Mouse (Mus musculus) cerebellum, adult 2 months (tissue): ENCODE results near the gene Gm28729. TPM values are rescaled to one million over a fixed set of nuclear protein-coding genes. Genes with fewer than 3 reads are reported as not detected.
A peak's percentile ranks its signal among the peaks of the same experiment; 100 is the strongest.
"Not testable (repeated sequence)": the region's sequence is repeated elsewhere in the genome, so short reads cannot be mapped to it uniquely, and the experiment has no call there.

Experiments
- DNase-seq, 2 experiments: peaks; one replicate each; pipeline ENCODE4 v3.0.0; 2021
- H3K27ac ChIP-seq: fragments of 200-500 bp; 2 replicates; pipeline ENCODE4 v1.5.1; 2012; ENCODE audit warnings: low read length, control low read depth, inconsistent platforms; ENCODE audit not compliant: insufficient read depth
- H3K27me3 ChIP-seq: fragments of 200-500 bp; 2 replicates; pipeline ENCODE4 v1.6.1; 2012; ENCODE audit warnings: inconsistent platforms, mild to moderate bottlenecking, low read length, moderate library complexity; ENCODE audit not compliant: control insufficient read depth, insufficient read depth
- H3K4me1 ChIP-seq: fragments of 200-500 bp; 2 replicates; pipeline ENCODE4 v1.6.1; 2011; ENCODE audit warnings: low read length; ENCODE audit not compliant: control insufficient read depth, insufficient read depth
- H3K4me3 ChIP-seq: fragments of 200-500 bp; replicated peaks from 2 replicates; pipeline ENCODE3; 2011; ENCODE audit warnings: mild to moderate bottlenecking, low read depth, low read length, control low read depth; ENCODE audit not compliant: insufficient read depth
- CTCF ChIP-seq: fragments of 200-500 bp; IDR thresholded peaks from 2 replicates; pipeline ENCODE4 v1.5.1; 2011; ENCODE audit warnings: low read depth, mild to moderate bottlenecking, control low read depth, low read length, moderate library complexity, borderline replicate concordance; ENCODE audit not compliant: insufficient read depth
- POLR2A ChIP-seq: fragments of 200-500 bp; IDR thresholded peaks from 2 replicates; pipeline ENCODE4 v1.6.1; 2011; ENCODE audit warnings: low read length, control low read depth, borderline replicate concordance; ENCODE audit not compliant: insufficient read depth
- WGBS: fragments of 180-500 bp; shearing (Covaris S2); methylation state at CpG from one replicate; pipeline ENCODE4 v1.1.7; 2018; 5-methylcytosine and 5-hydroxymethylcytosine counted together
- polyA plus RNA-seq: library from polyadenylated mRNA; depleted of rRNA; stranded (reverse); fragments of >200 nt; gene quantifications from 2 replicates; pipeline ENCODE4 v1.2.3, GENCODE M21; 2012

Gene Gm28729
- polyA plus RNA-seq, 1 experiment, result 0.21 TPM

- TF ChIP-seq POLR2A (peak; percentile 43; the same call in 1 of the 2 replicates), CTCF (peak; percentile 54; the same call in 1 of the 2 replicates)
- Histone ChIP-seq H3K4me3 (peak overlapping the region; percentile 59), H3K27ac (no peak overlapping the region), H3K27me3 (no peaks in the 10 kb centered on the region), H3K4me1 (peaks cover 5% of the 10 kb centered on the region; the same call in 1 of the 2 replicates)
- peak; percentile 71 to 76 for DNase-seq
- WGBS, result 12% methylated on average over 27 of the region's 27 CpGs
These were observed 18.9 kb upstream of the Gm28729 start for GRCm38 (mm10) chr9:96543643-96544640.

DNA sequence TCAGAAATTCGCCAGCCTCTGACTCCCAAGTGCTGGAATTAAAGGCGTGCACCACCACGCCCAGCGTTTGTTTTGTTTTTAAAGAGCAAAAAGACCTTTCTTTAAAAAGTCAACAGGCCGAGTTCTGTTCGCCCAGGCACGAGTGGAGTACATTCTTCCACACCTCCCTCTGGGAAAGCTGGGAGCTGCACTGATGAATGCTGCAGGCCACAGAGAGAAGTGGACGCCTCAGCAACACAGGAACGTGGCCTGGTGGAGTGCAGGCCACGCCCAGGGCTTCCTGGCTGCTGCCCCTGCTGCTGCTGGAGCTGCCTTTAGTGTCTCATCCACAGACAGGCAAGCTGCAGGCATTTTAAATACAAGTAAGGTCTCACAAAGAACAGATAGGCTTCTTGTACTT lies 13.9 kb upstream of the Gm28729 start:
- DNase-seq, result no peak
- 75% methylated on average over 10 of the region's 10 CpGs for WGBS
- H3K27ac ChIP-seq, result no peak overlapping the region

GRCm38 (mm10) chr9:96537615-96537919 lies 12.5 kb upstream of the Gm28729 start:
- Histone ChIP-seq H3K4me1 (no peaks in the 10 kb centered on the region), H3K27ac (peak overlapping the region; percentile 0; the same call in 1 of the 2 replicates), H3K4me3 (peak overlapping the region; percentile 4), H3K27me3 (no peaks in the 10 kb centered on the region)
- TF ChIP-seq CTCF, result no peak
- no peak for TF ChIP-seq POLR2A
- DNase-seq, result no peak
- 65% methylated on average over 6 of the region's 6 CpGs for WGBS

More for the DNA sequence above, 13.9 kb upstream of the Gm28729 start:
- TF ChIP-seq CTCF, result no peak
- no peak for TF ChIP-seq POLR2A
- H3K27me3 ChIP-seq, result no peaks in the 10 kb centered on the region
- no peak overlapping the region for H3K4me3 ChIP-seq
- H3K4me1 ChIP-seq, result peaks cover 5% of the 10 kb centered on the region; the same call in 1 of the 2 replicates

- WGBS, result 19% methylated on average over 37 of the region's 37 CpGs
- TF ChIP-seq POLR2A, result no peak
- Histone ChIP-seq H3K27ac (peak overlapping the region; percentile 57), H3K4me3 (peak overlapping the region; percentile 42), H3K27me3 (no peaks in the 10 kb centered on the region), H3K4me1 (no peaks in the 10 kb centered on the region)
- DNase-seq, result peak; percentile 34 to 41
These were observed 12.0 kb upstream of the Gm28729 start for GRCm38 (mm10) chr9:96536895-96537614.

DNA sequence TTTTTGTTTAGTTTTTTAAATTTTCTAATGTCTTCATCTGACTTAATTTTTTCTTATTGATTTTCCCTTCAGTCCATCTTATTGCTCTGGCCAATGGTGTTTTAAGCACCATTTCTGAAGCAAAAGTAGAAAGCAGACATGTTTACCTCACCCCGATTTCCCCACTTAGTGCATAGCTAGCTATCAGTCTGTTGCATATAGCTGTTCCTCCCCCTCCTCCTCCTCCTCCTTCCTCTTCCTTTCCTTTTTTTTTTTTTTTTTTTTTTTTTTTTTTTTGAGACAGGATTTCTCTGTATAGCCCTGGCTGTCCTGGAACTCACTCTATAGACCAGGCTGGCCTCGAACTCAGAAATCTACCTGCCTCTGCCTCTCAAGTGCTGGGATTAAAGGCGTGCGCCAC lies 11.0 kb upstream of the Gm28729 start:
- not testable (repeated sequence) for DNase-seq

GRCm38 (mm10) chr9:96535431-96535830 lies 10.4 kb upstream of the Gm28729 start:
- Histone ChIP-seq H3K4me3 (no peak overlapping the region), H3K4me1 (no peaks in the 10 kb centered on the region), H3K27me3 (no peaks in the 10 kb centered on the region), H3K27ac (no peak overlapping the region)
- TF ChIP-seq CTCF, result no peak
- TF ChIP-seq POLR2A, result no peak
- 68% methylated on average over 6 of the region's 6 CpGs for WGBS
- DNase-seq, result no peak

More for the DNA sequence above, 11.0 kb upstream of the Gm28729 start:
- WGBS, result 96% methylated on average over 4 of the region's 4 CpGs
- not testable (repeated sequence) for H3K27ac ChIP-seq, H3K4me3 ChIP-seq, H3K27me3 ChIP-seq, H3K4me1 ChIP-seq

- WGBS, result 75% methylated on average over 4 of the region's 4 CpGs
- Histone ChIP-seq H3K4me3 (no peak overlapping the region), H3K4me1 (peaks cover 3% of the 10 kb centered on the region; the same call in 1 of the 2 replicates), H3K27me3 (no peaks in the 10 kb centered on the region), H3K27ac (no peak overlapping the region)
- no peak for DNase-seq
- no peak for TF ChIP-seq POLR2A
- no peak for TF ChIP-seq CTCF
These were observed 9.2 kb upstream of the Gm28729 start for GRCm38 (mm10) chr9:96534256-96534655.

DNA sequence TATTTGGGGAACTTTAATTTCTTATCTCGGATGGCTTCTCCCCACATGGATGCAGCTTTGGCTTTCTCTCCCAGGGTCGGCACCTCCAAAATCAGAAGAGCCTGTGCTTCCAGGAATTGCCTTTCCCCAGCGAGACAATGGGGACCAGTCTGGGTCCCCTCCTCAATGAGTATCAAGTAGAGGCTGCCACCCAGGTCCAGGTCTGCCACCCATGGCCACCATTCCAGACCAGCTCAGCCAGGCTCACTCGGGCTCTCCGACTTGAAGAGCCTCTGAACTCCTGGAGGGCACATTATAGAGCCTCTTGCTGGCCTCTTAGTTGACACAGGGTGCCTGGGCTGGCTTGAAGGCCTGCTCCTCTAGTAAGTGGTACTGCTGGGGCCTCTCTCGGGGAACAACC lies 8.4 kb upstream of the Gm28729 start:
- TF ChIP-seq CTCF (no peak), POLR2A (no peak)
- peaks cover 3% of the 10 kb centered on the region; the same call in 1 of the 2 replicates for H3K4me1 ChIP-seq
- no peak overlapping the region for H3K27ac ChIP-seq
- 87% methylated on average over 6 of the region's 6 CpGs for WGBS
- no peaks in the 10 kb centered on the region for H3K27me3 ChIP-seq
- no peak for DNase-seq
- H3K4me3 ChIP-seq, result no peak overlapping the region
